Mouse (Mus musculus) C2C12 (cell line): ENCODE measurements around the gene Hipk4. TPM values are rescaled to one million over a fixed set of nuclear protein-coding genes. Genes with fewer than 3 reads are reported as not detected.

Experiments
- H3K27me3 ChIP-seq: one replicate; pipeline ENCODE4 v1.6.1; 2011; ENCODE audit not compliant: control insufficient read depth, insufficient read depth, insufficient read length
- H3K36me3 ChIP-seq: one replicate; pipeline ENCODE4 v1.6.1; 2011; ENCODE audit not compliant: control insufficient read depth, insufficient read depth
- H3K4me3 ChIP-seq: one replicate; pipeline ENCODE4 v1.5.1; 2011; ENCODE audit warnings: mild to moderate bottlenecking, control low read depth; ENCODE audit not compliant: poor library complexity, insufficient read depth, severe bottlenecking
- H3K79me2 ChIP-seq: one replicate; pipeline ENCODE4 v1.6.1; 2011; ENCODE audit not compliant: control insufficient read depth, insufficient read depth
- H3K79me3 ChIP-seq: one replicate; pipeline ENCODE4 v1.6.1; 2011; ENCODE audit warnings: low read depth, control low read depth
- H3ac ChIP-seq: one replicate; pipeline ENCODE3; 2011; ENCODE audit warnings: low read depth; ENCODE audit not compliant: control insufficient read depth, insufficient read length
- CEBPB ChIP-seq: IDR thresholded peaks from one replicate; pipeline ENCODE4 v1.6.1; 2011; ENCODE audit warnings: low read depth, mild to moderate bottlenecking, control low read depth, moderate library complexity
- CTCF ChIP-seq: IDR thresholded peaks from one replicate; pipeline ENCODE4 v1.5.1; 2011; ENCODE audit not compliant: control insufficient read depth, insufficient read depth, insufficient read length
- FOSL1 ChIP-seq: IDR thresholded peaks from one replicate; pipeline ENCODE4 v1.8.0; 2011; ENCODE audit warnings: mild to moderate bottlenecking, low read length; ENCODE audit not compliant: poor library complexity, insufficient read depth, severe bottlenecking
- MAX ChIP-seq: IDR thresholded peaks from one replicate; pipeline ENCODE4 v1.6.1; 2011; ENCODE audit warnings: mild to moderate bottlenecking, control low read depth
- MYOD1 ChIP-seq: IDR thresholded peaks from one replicate; pipeline ENCODE4 v1.6.1; 2011; ENCODE audit warnings: low read depth; ENCODE audit not compliant: control insufficient read depth, insufficient read length
- MYOG ChIP-seq: IDR thresholded peaks from one replicate; pipeline ENCODE4 v1.6.1; 2011; ENCODE audit not compliant: control insufficient read depth, insufficient read length; ENCODE audit errors: extremely low read depth
- USF1 ChIP-seq: IDR thresholded peaks from one replicate; pipeline ENCODE4 v1.6.1; 2011; ENCODE audit warnings: low read depth, mild to moderate bottlenecking, control low read depth, moderate library complexity
- polyA plus RNA-seq: library from polyadenylated mRNA; unstranded; fragments of >200 nt; fragmentation: generic; extraction: Trizol; gene quantifications from one replicate; pipeline ENCODE4 v1.2.1, GENCODE M21; 2012; ENCODE audit warnings: missing spikeins

Hipk4 gene
- polyA plus RNA-seq, 1 experiment, result 0.70 TPM

- Histone ChIP-seq H3K27me3 (no peaks in the 10 kb centered on the region), H3K36me3 (peaks cover 23% of the 10 kb centered on the region), H3K79me2 (peaks cover 34% of the 10 kb centered on the region), H3K4me3 (peak within 1 kb of the TSS; percentile 68), H3K79me3 (peaks cover 23% of the 10 kb centered on the region), H3ac (peak within 1 kb of the TSS; percentile 78)
- TF ChIP-seq MAX, result peak; percentile 54
- peak; percentile 17 for TF ChIP-seq CTCF
- no peak for TF ChIP-seq USF1
These were observed 36.0 kb upstream of the Hipk4 start, which contains the start of gene Sertad1 for GRCm38 (mm10) chr7:27486770-27487697. TSS of gene Sertad1 (plus strand) at chr7:27486910.

GRCm38 (mm10) chr7:27487740-27488268, 35.3 kb upstream of the Hipk4 start:
- peaks cover 23% of the 10 kb centered on the region for H3K36me3 ChIP-seq
- H3ac ChIP-seq, result peak overlapping the region; percentile 78
- peak overlapping the region; percentile 68 for H3K4me3 ChIP-seq

GRCm38 (mm10) chr7:27489270-27489869, 33.7 kb upstream of the Hipk4 start:
- TF ChIP-seq CEBPB (no peak), USF1 (no peak), CTCF (no peak), FOSL1 (no peak), MAX (no peak), MYOD1 (no peak), MYOG (no peak)
- H3K4me3 ChIP-seq, result no peak overlapping the region
- H3K36me3 ChIP-seq, result peaks cover 23% of the 10 kb centered on the region

More at GRCm38 (mm10) chr7:27487740-27488268, 35.3 kb upstream of the Hipk4 start:
- no peaks in the 10 kb centered on the region for H3K27me3 ChIP-seq
- TF ChIP-seq FOSL1, result no peak
- TF ChIP-seq MYOG, result no peak
- no peak for TF ChIP-seq CEBPB
- no peak for TF ChIP-seq USF1
- H3K79me3 ChIP-seq, result peaks cover 23% of the 10 kb centered on the region
- peaks cover 34% of the 10 kb centered on the region for H3K79me2 ChIP-seq

GRCm38 (mm10) chr7:27490227-27490542, 32.9 kb upstream of the Hipk4 start:
- H3K79me3 ChIP-seq, result peaks cover 23% of the 10 kb centered on the region
- H3K4me3 ChIP-seq, result no peak overlapping the region
- peaks cover 34% of the 10 kb centered on the region for H3K79me2 ChIP-seq
- no peak overlapping the region for H3ac ChIP-seq
- TF ChIP-seq CTCF (no peak), MYOG (no peak), USF1 (no peak), CEBPB (no peak), MAX (no peak), MYOD1 (no peak), FOSL1 (no peak)
- no peaks in the 10 kb centered on the region for H3K27me3 ChIP-seq
- peaks cover 23% of the 10 kb centered on the region for H3K36me3 ChIP-seq

More at GRCm38 (mm10) chr7:27489270-27489869, 33.7 kb upstream of the Hipk4 start:
- H3K27me3 ChIP-seq, result no peaks in the 10 kb centered on the region
- peak overlapping the region; percentile 20 for H3ac ChIP-seq
- peaks cover 23% of the 10 kb centered on the region for H3K79me3 ChIP-seq
- H3K79me2 ChIP-seq, result peaks cover 34% of the 10 kb centered on the region

GRCm38 (mm10) chr7:27490543-27491329, 32.3 kb upstream of the Hipk4 start:
- Histone ChIP-seq H3K36me3 (peaks cover 23% of the 10 kb centered on the region), H3K79me2 (peaks cover 34% of the 10 kb centered on the region), H3K4me3 (no peak overlapping the region), H3K27me3 (no peaks in the 10 kb centered on the region), H3K79me3 (peaks cover 23% of the 10 kb centered on the region), H3ac (peak overlapping the region; percentile 27)
- TF ChIP-seq FOSL1 (no peak), CTCF (peak; percentile 41), USF1 (no peak), MAX (peak; percentile 28), MYOD1 (no peak), MYOG (no peak)
